Mouse (Mus musculus): ENCODE results near the gene Sh3gl1. TPM values are rescaled to one million over a fixed set of nuclear protein-coding genes. Genes with fewer than 3 reads are reported as not detected.

The Sh3gl1 gene
- polyA plus RNA-seq, 1 experiment from 2014 or later, result 96.3 TPM

DNA sequence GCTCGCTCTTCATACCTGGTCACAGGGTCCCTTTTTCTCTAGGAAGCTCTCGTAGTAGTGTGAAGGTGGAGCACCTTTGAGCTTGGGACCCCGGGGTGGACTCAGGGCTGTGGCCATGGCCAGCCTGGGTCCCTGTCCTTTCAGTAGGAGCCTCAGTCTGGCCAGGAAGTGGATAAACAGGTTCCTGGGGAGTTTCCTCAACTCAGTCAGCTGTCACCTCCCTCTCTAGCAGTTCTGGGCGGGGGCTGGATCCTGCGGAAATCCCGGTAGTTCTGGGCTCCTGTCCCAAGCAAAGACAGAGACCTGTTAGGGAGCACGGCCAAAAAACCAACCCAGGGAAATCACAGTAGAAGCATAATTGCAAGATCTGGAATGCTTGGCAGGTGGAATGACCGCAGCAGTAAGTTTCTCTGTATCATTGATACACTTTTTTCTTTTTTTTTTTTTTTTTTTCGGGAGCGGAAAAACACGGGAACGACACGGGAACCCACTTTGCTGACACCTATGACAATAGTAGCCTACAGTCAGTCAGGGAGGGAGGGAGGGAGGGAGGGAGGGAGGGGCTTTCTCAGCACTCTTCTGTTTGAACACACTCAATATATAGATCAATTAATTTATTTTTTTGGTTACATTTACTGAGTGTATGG lies 30.9 kb downstream of the Sh3gl1 start, which contains the start of the genes Stap2 and Mpnd:
TSS of gene Stap2 (minus strand) at position 170 of the 647 bp plus-strand sequence.
TSS of gene Mpnd (plus strand) at position 297 of the 647 bp plus-strand sequence.
- Histone ChIP-seq H3K4me2 (ENCODE audit: low read length) (no peak within 1 kb of the TSS), H3K4me3 (replicated peaks; ENCODE audit: low read depth, low read length) (no peak within 1 kb of the TSS), H3K27ac (replicated peaks; ENCODE audit: low read depth, low read length) (no peak within 1 kb of the TSS), H3K9me3 (ENCODE audit: control insufficient read depth, low read length) (no peaks in the 10 kb centered on the region), H3K9ac (replicated peaks; ENCODE audit: low read length) (no peak within 1 kb of the TSS), H3K4me1 (ENCODE audit: control insufficient read depth, insufficient read depth, low read length) (peaks cover 12% of the 10 kb centered on the region), H3K27me3 (ENCODE audit: control insufficient read depth, insufficient read depth, low read length) (peaks cover 3% of the 10 kb centered on the region; the same call in 1 of the 2 replicates), H3K36me3 (ENCODE audit: control insufficient read depth, insufficient read depth, low read length) (no peaks in the 10 kb centered on the region)
- DNase-seq (peak; percentile 84), ATAC-seq (ENCODE audit: low FRiP score, low TSS enrichment) (no peak)
- 55% methylated on average over 13 of the region's 13 CpGs for WGBS

DNA sequence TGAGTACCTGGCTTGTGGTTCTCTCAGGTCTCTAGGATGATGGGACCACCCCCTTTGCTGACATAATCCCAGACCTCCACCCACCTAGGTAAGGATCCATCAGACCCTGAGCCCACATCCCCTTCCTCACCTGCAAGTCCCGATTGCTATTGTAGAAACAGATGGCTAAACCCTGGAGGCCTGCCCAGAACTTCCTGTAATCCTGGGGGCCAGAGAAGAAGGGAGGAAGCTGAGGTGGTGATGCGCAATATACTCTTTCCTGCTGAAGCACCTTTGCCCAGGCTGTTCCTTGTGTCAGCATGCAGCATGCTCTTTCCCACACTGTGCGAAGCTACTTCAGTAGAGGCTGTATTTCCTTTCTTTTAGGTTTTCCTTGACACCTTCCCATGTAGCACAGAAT lies 33.4 kb downstream of the Sh3gl1 start:
- no peak for ATAC-seq (ENCODE audit: low FRiP score, low TSS enrichment)
- 92% methylated on average over 3 of the region's 3 CpGs for WGBS
- no peaks in the 10 kb centered on the region for H3K9me3 ChIP-seq (ENCODE audit: control insufficient read depth, low read length)

DNA sequence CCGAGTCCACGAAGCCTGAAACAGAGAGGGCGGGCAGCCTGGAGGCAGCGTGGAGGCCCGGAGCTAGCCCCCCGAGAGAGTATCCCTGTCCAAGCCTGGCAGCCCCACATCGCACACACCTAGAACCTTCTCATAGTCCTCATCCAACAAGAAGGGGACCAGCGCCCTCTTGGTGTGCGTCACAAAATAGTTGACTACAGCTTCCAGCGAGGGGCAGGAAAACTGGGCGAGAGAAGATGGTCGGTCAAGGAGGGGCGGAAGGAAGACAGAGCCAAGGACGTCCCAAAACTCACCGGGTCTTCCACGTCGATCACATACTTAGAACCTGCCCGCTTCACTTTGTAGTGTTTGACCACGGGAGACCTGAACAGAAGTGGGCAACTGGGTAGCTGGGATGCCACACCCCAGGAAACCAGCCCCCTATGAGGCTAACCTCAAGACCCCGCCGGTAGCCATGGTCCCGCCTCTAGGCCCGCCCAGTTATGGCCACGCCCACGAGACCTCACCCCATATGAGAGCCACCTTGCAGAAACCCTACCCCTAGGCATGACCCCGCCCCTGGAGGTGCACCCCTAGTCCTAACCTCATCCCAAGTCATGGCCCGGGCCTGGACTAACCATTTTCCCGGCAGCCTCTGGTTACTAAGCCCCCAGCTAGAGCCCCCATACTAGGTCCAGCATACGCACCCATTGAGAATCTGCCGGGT lies 36.5 kb downstream of the Sh3gl1 start:
- Histone ChIP-seq H3K4me1 (ENCODE audit: control insufficient read depth, insufficient read depth, low read length) (no peaks in the 10 kb centered on the region), H3K4me3 (replicated peaks; ENCODE audit: low read depth, low read length) (no peak overlapping the region), H3K27me3 (ENCODE audit: control insufficient read depth, insufficient read depth, low read length) (peaks cover 9% of the 10 kb centered on the region; the same call in 1 of the 2 replicates), H3K9me3 (ENCODE audit: control insufficient read depth, low read length) (no peaks in the 10 kb centered on the region), H3K9ac (replicated peaks; ENCODE audit: low read length) (no peak overlapping the region), H3K27ac (replicated peaks; ENCODE audit: low read depth, low read length) (no peak overlapping the region), H3K4me2 (ENCODE audit: low read length) (no peak overlapping the region), H3K36me3 (ENCODE audit: control insufficient read depth, insufficient read depth, low read length) (peaks cover 27% of the 10 kb centered on the region)
- DNase-seq (no peak), ATAC-seq (ENCODE audit: low FRiP score, low TSS enrichment) (peak; percentile 32; the same call in 1 of the 2 replicates)
- 10% methylated on average over 30 of the region's 30 CpGs for WGBS

More for the DNA sequence above, 33.4 kb downstream of the Sh3gl1 start:
- no peak overlapping the region for H3K4me3 ChIP-seq (replicated peaks; ENCODE audit: low read depth, low read length)
- H3K36me3 ChIP-seq (ENCODE audit: control insufficient read depth, insufficient read depth, low read length), result no peaks in the 10 kb centered on the region
- peaks cover 4% of the 10 kb centered on the region; the same call in 1 of the 2 replicates for H3K4me1 ChIP-seq (ENCODE audit: control insufficient read depth, insufficient read depth, low read length)
- no peak for DNase-seq
- no peak overlapping the region for H3K27ac ChIP-seq (replicated peaks; ENCODE audit: low read depth, low read length)
- H3K4me2 ChIP-seq (ENCODE audit: low read length), result no peak overlapping the region
- H3K9ac ChIP-seq (replicated peaks; ENCODE audit: low read length), result no peak overlapping the region
- H3K27me3 ChIP-seq (ENCODE audit: control insufficient read depth, insufficient read depth, low read length), result peaks cover 9% of the 10 kb centered on the region; the same call in 1 of the 2 replicates

DNA sequence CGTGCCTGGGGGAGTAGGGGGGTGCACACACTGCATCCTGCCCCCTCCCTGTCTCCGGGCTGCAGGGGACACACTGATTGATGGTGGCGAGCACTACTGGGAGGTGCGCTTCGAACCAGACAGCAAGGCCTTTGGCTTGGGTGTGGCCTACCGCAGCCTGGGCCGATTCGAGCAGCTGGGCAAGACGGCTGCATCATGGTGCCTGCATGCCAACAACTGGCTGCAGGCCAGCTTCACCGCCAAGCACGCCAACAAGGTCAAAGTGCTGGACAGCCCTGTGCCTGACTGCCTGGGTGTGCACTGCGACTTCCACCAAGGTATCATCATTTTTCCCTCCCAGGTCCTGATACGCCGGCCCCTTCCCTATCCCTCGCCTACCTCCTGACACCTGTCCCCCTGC lies 40.4 kb downstream of the Sh3gl1 start:
- Histone ChIP-seq H3K4me2 (ENCODE audit: low read length) (no peak overlapping the region), H3K9ac (replicated peaks; ENCODE audit: low read length) (no peak overlapping the region), H3K27me3 (ENCODE audit: control insufficient read depth, insufficient read depth, low read length) (peaks cover 9% of the 10 kb centered on the region; the same call in 1 of the 2 replicates), H3K4me1 (ENCODE audit: control insufficient read depth, insufficient read depth, low read length) (no peaks in the 10 kb centered on the region), H3K36me3 (ENCODE audit: control insufficient read depth, insufficient read depth, low read length) (peaks cover 63% of the 10 kb centered on the region), H3K9me3 (ENCODE audit: control insufficient read depth, low read length) (no peaks in the 10 kb centered on the region), H3K27ac (replicated peaks; ENCODE audit: low read depth, low read length) (no peak overlapping the region), H3K4me3 (replicated peaks; ENCODE audit: low read depth, low read length) (no peak overlapping the region)
- DNase-seq (no peak), ATAC-seq (ENCODE audit: low FRiP score, low TSS enrichment) (no peak)
- WGBS, result 91% methylated on average over 15 of the region's 15 CpGs

DNA sequence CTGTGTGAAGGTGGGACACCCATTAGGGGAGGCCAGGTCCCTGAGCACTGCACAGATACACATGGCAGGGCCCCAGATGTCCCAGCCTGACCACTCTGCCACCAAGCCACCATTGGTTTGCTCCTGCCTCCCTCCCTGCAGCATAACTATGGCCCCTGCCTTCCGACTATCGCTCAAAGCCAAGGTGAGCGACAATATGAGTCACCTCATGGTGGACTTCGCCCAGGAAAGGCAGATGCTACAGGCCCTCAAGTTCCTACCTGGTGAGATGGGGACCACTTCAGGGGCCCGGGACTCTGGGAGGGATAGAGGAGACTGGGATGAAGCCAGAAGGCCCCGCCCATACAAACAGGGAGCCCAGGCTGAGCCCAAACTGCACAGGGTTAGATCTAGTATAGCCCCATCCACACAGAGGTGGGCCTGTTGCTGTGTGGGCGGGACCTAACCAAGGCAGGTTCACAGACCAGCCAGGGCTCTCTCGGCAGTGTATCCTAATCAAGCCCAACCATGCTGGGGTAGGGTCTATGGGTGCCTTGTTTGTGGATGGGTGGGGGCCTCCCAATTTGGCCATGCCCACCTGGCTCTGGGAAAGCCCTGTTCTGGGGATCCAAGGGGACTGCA lies 46.0 kb downstream of the Sh3gl1 start:
- Histone ChIP-seq H3K27me3 (ENCODE audit: control insufficient read depth, insufficient read depth, low read length) (no peaks in the 10 kb centered on the region), H3K36me3 (ENCODE audit: control insufficient read depth, insufficient read depth, low read length) (peaks cover 61% of the 10 kb centered on the region), H3K4me1 (ENCODE audit: control insufficient read depth, insufficient read depth, low read length) (peaks cover 7% of the 10 kb centered on the region), H3K9me3 (ENCODE audit: control insufficient read depth, low read length) (no peaks in the 10 kb centered on the region), H3K4me2 (ENCODE audit: low read length) (no peak overlapping the region), H3K27ac (replicated peaks; ENCODE audit: low read depth, low read length) (no peak overlapping the region), H3K9ac (replicated peaks; ENCODE audit: low read length) (no peak overlapping the region), H3K4me3 (replicated peaks; ENCODE audit: low read depth, low read length) (no peak overlapping the region)
- no peak for ATAC-seq (ENCODE audit: low FRiP score, low TSS enrichment)
- DNase-seq, result no peak
- WGBS, result 91% methylated on average over 8 of the region's 8 CpGs

DNA sequence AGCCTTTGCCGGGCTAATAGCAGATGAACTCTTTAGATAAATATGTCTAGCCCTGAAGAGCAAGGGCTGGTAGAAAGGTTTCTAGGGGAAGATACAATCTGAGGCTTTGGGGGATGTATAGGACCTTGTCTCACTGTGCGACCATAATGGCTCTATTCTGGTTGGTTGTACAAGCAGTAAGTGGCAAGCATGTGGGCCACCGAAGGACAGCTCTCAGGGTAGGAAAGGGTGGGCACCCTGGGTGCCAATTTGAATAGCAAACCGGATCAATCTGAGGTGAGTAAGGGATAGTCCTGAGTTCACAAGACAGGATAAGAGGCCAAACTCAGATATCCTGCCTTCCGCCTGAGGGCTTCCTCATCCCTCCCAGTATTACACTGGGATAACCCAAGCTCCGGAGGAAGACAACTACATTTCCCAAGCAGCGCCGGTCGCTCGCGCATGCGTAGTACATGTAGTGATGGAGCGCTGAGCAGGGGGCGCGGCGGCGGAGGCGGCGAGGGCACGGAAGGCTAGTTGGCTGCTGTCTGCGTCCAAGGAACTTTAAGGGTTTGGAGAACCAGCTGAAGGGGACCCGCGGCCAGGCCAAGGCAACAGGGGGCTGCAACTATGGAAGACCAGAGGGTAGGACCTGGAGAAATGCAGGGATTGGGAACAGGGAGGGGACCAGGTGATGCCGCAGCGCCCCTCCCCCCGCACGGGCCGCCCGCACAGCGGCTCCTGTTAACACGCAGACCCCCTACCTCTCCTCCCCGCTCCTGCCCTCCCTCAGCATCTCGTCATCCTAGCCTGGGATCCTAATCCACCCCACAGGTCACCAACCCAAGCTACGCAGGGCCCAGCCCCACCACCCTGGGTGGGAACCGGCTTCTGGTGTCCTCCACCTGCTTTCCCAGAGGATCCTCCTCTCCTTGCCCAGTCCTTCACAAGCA lies 50.1 kb downstream of the Sh3gl1 start, which contains the start of gene Fsd1:
TSS of gene Fsd1 (plus strand) at position 480 of the 932 bp plus-strand sequence.
- H3K4me2 ChIP-seq (ENCODE audit: low read length), result peak within 1 kb of the TSS; percentile 91
- peak within 1 kb of the TSS; percentile 78 for H3K4me3 ChIP-seq (replicated peaks; ENCODE audit: low read depth, low read length)
- 9% methylated on average over 33 of the region's 35 CpGs for WGBS
- no peaks in the 10 kb centered on the region for H3K9me3 ChIP-seq (ENCODE audit: control insufficient read depth, low read length)
- H3K27ac ChIP-seq (replicated peaks; ENCODE audit: low read depth, low read length), result peak within 1 kb of the TSS; percentile 70
- peak within 1 kb of the TSS; percentile 84 for H3K9ac ChIP-seq (replicated peaks; ENCODE audit: low read length)
- peak; percentile 95 for DNase-seq
- peaks cover 7% of the 10 kb centered on the region for H3K4me1 ChIP-seq (ENCODE audit: control insufficient read depth, insufficient read depth, low read length)
- no peaks in the 10 kb centered on the region for H3K27me3 ChIP-seq (ENCODE audit: control insufficient read depth, insufficient read depth, low read length)
- peaks cover 23% of the 10 kb centered on the region for H3K36me3 ChIP-seq (ENCODE audit: control insufficient read depth, insufficient read depth, low read length)
- ATAC-seq (ENCODE audit: low FRiP score, low TSS enrichment), result peak; percentile 89

DNA sequence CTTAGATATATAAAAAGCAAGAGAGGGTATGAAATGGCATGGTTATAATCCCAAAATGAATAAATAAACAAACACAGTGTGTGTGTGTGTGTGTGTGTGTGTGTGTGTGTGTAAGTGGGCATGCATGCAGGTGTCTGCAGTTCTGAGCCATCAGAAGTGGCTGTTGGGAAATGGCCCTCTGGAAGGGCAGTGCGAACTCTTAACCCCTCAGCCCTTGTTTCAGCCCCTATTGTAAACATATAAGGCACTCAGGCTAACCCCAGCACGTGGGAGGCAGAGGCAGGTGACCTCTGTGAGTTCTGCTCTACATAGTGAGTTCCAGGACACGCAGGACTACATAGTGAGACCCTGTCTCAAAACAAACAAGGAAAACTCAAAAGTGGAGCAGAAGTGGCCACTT lies 59.1 kb downstream of the Sh3gl1 start:
- H3K4me2 ChIP-seq (ENCODE audit: low read length), result no peak overlapping the region
- peak overlapping the region; percentile 71 for H3K27ac ChIP-seq (replicated peaks; ENCODE audit: low read depth, low read length)
- H3K36me3 ChIP-seq (ENCODE audit: control insufficient read depth, insufficient read depth, low read length), result peaks cover 20% of the 10 kb centered on the region
- DNase-seq, result no peak
- no peak overlapping the region for H3K9ac ChIP-seq (replicated peaks; ENCODE audit: low read length)
- H3K4me3 ChIP-seq (replicated peaks; ENCODE audit: low read depth, low read length), result no peak overlapping the region
- no peak for ATAC-seq (ENCODE audit: low FRiP score, low TSS enrichment)
- H3K9me3 ChIP-seq (ENCODE audit: control insufficient read depth, low read length), result no peaks in the 10 kb centered on the region
- H3K27me3 ChIP-seq (ENCODE audit: control insufficient read depth, insufficient read depth, low read length), result no peaks in the 10 kb centered on the region
- WGBS, result 69% methylated on average over 3 of the region's 3 CpGs
- H3K4me1 ChIP-seq (ENCODE audit: control insufficient read depth, insufficient read depth, low read length), result no peaks in the 10 kb centered on the region

All from midbrain, embryonic 14.5 days (tissue).